Mouse (Mus musculus): ENCODE measurements around the gene Spdl1. TPM values are rescaled to one million over a fixed set of nuclear protein-coding genes. Genes with fewer than 3 reads are reported as not detected.
A peak's percentile ranks its signal among the peaks of the same experiment; 100 is the strongest.

The Spdl1 gene
- polyA plus RNA-seq, 1 experiment from 2014 or later, result 11.5 TPM

DNA sequence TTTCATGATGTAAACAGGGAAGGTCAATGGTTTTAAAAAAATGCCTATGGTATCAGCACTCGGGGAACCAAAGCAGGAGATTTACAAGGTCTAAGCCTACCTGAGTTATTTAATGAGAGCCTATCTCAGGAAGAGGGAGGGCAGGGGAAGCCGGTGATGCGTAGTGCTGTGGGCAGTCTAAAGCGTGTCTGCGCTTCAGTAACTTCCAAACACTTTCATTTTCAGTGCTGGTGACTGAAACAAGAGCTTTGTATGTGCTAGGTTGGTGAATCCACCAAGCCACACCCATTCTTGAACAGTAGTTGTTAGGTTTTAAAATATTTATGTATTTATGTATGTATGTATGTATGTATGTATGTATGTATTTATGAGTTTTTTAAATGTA is 12.8 kb upstream of the Spdl1 start:
- CTCF ChIA-PET, result interaction anchor here (0.9 to 1.2 kb wide), 3 partner anchors 12 to 1155 kb away, joined by 3 read pairs; partner anchors contain the start of gene Spdl1
- peaks cover 26% of the 10 kb centered on the region for H3K27me3 ChIP-seq
- in situ Hi-C loops (cut with MboI; ENCODE audit: low pct_unique_long_range_greater_than_20kb), result loop anchor here (10.0 to 25.0 kb wide), 4 partner anchors 559 to 1166 kb away; no protein-coding TSS in a partner anchor
- POLR2A ChIA-PET, result interaction anchor here (0.6 kb wide), 1 partner anchor 595 kb away, joined by 3 read pairs; no protein-coding TSS in a partner anchor
- TF ChIP-seq CTCF (IDR thresholded peaks at IDR 0.05), result no peak
- DNase-seq (ENCODE audit: low read depth, low spot score) (no peak), ATAC-seq (peak; percentile 68)

DNA sequence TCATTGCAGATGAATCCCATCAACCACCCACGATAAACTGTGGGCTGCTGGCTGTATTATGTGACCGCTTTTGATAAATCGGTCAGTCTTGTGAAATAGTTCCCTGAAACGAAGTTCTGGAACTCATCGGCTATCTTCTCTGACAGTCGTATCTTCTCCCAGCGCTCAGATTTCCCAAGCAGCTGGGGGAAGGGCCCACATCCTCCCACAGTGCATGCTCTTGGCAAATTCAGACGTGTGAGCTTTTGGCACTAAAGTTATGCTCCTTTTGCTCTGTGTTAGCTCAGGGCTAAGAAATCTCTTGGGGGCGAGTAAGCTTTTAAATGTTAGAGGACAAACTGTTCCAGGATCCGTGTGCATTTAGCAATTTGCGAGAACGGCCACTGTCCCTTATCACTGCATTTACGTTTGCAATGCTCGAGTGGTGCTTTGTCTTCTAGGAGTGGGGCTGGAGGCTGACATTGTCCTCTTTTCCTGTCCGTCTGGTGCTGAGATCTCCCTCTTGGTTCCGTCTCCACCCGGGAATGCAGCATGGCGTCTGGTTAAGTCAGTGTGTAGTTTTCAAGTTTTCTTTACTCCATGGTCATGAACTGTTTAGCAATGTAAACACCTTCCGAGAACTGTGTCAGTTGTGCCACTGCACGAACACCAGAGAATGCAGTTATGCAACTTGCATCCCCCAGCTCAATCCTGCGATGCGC is 12.3 kb upstream of the Spdl1 start:
- ChIA-PET POLR2A (interaction anchor here (0.6 kb wide), 1 partner anchor 596 kb away, joined by 3 read pairs; no protein-coding TSS in a partner anchor), CTCF (interaction anchor here (0.7 to 1.6 kb wide), 7 partner anchors 9 to 1156 kb away, joined by 3 to 5 read pairs (median 3); partner anchors contain the start of gene Spdl1)
- in situ Hi-C loops (cut with MboI; ENCODE audit: low pct_unique_long_range_greater_than_20kb), result loop anchor here (10.0 to 25.0 kb wide), 4 partner anchors 559 to 1167 kb away; no protein-coding TSS in a partner anchor
- H3K27me3 ChIP-seq, result peaks cover 26% of the 10 kb centered on the region
- ATAC-seq, result peak; percentile 54
- TF ChIP-seq CTCF (IDR thresholded peaks at IDR 0.05), result no peak
- no peak for DNase-seq (ENCODE audit: low read depth, low spot score)

DNA sequence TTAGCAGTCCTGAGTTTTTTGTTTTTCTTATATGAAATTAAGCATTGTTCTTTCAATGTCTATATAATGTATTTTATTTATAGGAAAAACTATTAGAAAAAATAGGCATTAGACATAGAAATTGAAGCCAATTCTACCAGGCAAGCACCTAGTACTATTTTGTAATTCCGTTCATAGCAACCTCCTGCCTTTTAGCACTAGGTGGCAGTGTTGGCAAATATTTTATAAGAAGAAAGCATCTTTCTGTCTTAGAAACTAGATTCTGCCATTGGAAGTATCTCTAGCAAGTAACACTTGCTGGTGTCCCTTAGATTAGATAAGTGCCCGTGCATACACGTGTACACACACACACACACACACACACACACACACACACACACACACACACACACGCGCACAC is 10.1 kb upstream of the Spdl1 start:
- in situ Hi-C loops (cut with MboI; ENCODE audit: low pct_unique_long_range_greater_than_20kb), result loop anchor here (10.0 to 25.0 kb wide), 4 partner anchors 561 to 1169 kb away; no protein-coding TSS in a partner anchor
- no peak for DNase-seq (ENCODE audit: low read depth, low spot score)
- no peak for ATAC-seq
- peak; percentile 38 for TF ChIP-seq CTCF (IDR thresholded peaks at IDR 0.05)
- ChIA-PET CTCF (interaction anchor here (1.0 kb wide), 1 partner anchor 15 kb away, joined by 3 read pairs; no protein-coding TSS in a partner anchor), POLR2A (no interaction called here)
- peaks cover 21% of the 10 kb centered on the region for H3K27me3 ChIP-seq

DNA sequence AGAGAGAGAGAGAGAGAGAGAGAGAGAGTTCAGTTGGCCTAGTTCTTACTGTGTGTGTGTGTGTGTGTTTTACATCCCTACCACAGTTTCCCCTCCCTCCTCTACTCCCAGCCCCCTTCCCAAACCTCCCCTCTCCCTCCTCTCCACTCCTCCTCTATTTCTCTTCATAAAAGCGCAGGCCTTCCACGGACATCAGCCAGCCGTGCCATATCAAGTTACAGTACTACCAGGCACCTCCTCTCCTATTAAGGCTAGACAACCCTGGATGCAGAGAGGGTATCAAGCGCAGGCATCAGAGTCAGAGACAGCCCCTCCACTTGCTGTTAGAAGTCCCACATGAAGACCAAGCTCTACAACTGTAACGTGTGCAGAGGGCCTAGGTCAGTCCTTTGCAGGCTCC is 6.8 kb upstream of the Spdl1 start:
- no peak for ATAC-seq

DNA sequence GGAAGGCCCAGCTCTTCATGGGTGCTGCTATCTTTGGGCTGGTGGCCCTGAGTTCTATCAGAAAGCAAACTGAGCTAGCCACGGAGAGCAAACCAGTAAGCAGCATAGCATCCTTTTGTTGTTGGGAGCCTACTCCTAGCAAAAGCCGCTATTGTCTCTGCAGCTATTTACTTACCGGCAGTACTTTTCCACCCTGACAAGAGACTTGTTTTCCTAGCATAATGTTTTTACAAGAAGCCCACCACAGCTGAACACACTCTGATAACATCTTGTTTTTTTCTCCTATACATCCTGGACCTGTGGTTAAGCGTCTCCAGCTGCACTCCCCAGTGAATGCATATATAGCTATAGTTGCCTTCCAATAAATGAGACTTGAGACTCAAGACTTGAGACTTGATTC is 5.6 kb upstream of the Spdl1 start:
- H3K27me3 ChIP-seq, result peaks cover 24% of the 10 kb centered on the region
- DNase-seq (ENCODE audit: low read depth, low spot score) (no peak), ATAC-seq (no peak)
- in situ Hi-C loops (cut with MboI; ENCODE audit: low pct_unique_long_range_greater_than_20kb), result loop anchor here (25.0 kb wide), 1 partner anchor 1173 kb away; no protein-coding TSS in a partner anchor
- CTCF ChIA-PET, result interaction anchor here (0.9 kb wide), 1 partner anchor 9 kb away, joined by 3 read pairs; no protein-coding TSS in a partner anchor
- POLR2A ChIA-PET, result no interaction called here
- TF ChIP-seq CTCF (IDR thresholded peaks at IDR 0.05), result no peak

More for the DNA sequence above, 6.8 kb upstream of the Spdl1 start:
- CTCF ChIA-PET, result no interaction called here
- DNase-seq (ENCODE audit: low read depth, low spot score), result no peak
- POLR2A ChIA-PET, result no interaction called here
- no peak for TF ChIP-seq CTCF (IDR thresholded peaks at IDR 0.05)
- H3K27me3 ChIP-seq, result peaks cover 34% of the 10 kb centered on the region
- in situ Hi-C loops (cut with MboI; ENCODE audit: low pct_unique_long_range_greater_than_20kb), result loop anchor here (10.0 to 25.0 kb wide), 4 partner anchors 565 to 1172 kb away; no protein-coding TSS in a partner anchor

DNA sequence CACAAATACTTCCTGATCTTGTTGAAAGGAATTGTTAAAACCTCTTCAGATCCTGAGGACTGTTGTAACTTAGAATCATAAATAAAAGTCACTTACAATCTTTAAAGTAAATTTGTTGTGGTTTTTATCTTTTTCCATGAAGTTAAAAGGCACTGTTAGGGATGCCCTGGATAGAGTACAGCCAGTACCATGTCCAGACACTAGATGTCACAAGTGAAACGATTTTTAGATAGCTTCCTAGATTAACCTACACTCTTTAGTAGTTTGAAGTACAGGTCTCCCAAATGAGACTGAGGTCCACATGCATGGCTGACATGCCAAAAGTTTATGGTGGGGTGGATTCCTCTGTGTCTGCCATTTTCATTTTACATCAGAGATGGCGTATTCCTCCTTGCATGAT is 2.8 kb upstream of the Spdl1 start:
- DNase-seq (ENCODE audit: low read depth, low spot score), result no peak
- TF ChIP-seq CTCF (IDR thresholded peaks at IDR 0.05), result peak; percentile 42
- ATAC-seq, result peak; percentile 42
- ChIA-PET POLR2A (no interaction called here), CTCF (interaction anchor here (1.1 to 2.1 kb wide), 5 partner anchors 9 to 571 kb away, joined by 3 to 5 read pairs (median 5); no protein-coding TSS in a partner anchor)
- H3K27me3 ChIP-seq, result peaks cover 13% of the 10 kb centered on the region
- in situ Hi-C loops (cut with MboI; ENCODE audit: low pct_unique_long_range_greater_than_20kb), result loop anchor here (25.0 kb wide), 1 partner anchor 1176 kb away; no protein-coding TSS in a partner anchor

DNA sequence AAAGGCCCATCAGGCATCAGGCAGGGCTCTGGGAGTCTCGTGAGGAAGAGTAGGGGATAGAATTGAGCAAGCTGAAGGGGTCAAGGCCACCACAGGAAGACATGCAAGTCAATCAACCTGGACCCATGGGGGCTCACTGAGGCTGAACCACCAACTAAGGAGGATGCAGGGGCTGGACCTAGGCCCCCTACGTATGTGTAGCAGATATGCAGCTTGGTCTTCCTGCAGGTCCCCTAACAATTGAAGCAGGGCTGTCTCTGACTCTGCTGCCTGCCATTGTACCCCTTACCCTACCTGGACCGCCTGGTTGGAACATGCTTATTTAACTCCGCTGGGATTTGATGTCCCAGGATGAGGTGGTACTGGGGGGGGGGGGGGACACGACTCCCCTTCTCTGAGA is 763 bp downstream of the Spdl1 start:
- DNase-seq (ENCODE audit: low read depth, low spot score) (no peak), ATAC-seq (no peak)
- no peak for TF ChIP-seq CTCF (IDR thresholded peaks at IDR 0.05)
- H3K27me3 ChIP-seq, result peaks cover 5% of the 10 kb centered on the region
- ChIA-PET CTCF (no interaction called here), POLR2A (no interaction called here)
- in situ Hi-C loops (cut with MboI; ENCODE audit: low pct_unique_long_range_greater_than_20kb), result loop anchor here (25.0 kb wide), 1 partner anchor 1180 kb away; no protein-coding TSS in a partner anchor

DNA sequence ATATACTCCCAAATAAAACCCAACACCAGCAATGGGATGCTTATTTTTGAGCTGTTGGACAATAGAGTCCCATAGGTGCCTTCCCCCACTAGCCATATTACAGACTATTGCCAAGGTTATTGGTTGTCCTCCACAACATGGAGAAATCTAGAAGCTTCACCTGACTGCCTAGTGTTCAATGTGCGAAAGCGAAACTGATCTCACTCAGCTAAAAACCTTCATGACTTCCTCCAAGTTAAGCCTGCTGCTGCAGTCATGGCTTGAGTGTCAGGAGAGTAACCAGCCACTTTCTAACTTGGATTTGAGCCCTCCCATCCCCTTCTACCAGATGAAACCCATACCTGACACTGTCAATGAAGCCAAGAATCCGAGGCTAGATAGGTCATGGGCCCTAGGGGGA is 5.6 kb downstream of the Spdl1 start:
- ATAC-seq, result no peak
- no peak for DNase-seq (ENCODE audit: low read depth, low spot score)
- H3K27me3 ChIP-seq, result no peaks in the 10 kb centered on the region
- in situ Hi-C loops (cut with MboI; ENCODE audit: low pct_unique_long_range_greater_than_20kb), result loop anchor here (25.0 kb wide), 1 partner anchor 1184 kb away; no protein-coding TSS in a partner anchor
- ChIA-PET POLR2A (no interaction called here), CTCF (no interaction called here)
- no peak for TF ChIP-seq CTCF (IDR thresholded peaks at IDR 0.05)

DNA sequence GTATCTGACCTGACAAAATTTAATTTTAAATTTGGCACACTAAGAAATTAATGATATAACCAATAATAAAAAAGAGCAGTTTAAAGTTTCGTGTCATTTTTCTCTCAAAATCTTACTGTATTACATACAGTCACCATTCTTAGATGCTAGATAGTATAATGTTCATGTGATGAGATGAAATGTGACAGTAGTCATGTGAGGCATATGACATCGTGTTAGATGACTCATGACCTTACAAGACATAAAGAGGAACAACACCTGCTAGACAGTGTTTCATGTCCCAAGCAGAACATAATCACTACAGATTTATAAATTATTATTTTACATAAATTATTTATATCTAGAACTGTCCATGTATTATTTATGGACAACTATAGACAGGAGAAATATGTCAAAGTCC is 6.5 kb downstream of the Spdl1 start:
- in situ Hi-C loops (cut with MboI; ENCODE audit: low pct_unique_long_range_greater_than_20kb), result loop anchor here (25.0 kb wide), 1 partner anchor 1185 kb away; no protein-coding TSS in a partner anchor
- ATAC-seq (no peak), DNase-seq (ENCODE audit: low read depth, low spot score) (no peak)
- H3K27me3 ChIP-seq, result no peaks in the 10 kb centered on the region
- POLR2A ChIA-PET, result no interaction called here
- TF ChIP-seq CTCF (IDR thresholded peaks at IDR 0.05), result no peak
- CTCF ChIA-PET, result no interaction called here

DNA sequence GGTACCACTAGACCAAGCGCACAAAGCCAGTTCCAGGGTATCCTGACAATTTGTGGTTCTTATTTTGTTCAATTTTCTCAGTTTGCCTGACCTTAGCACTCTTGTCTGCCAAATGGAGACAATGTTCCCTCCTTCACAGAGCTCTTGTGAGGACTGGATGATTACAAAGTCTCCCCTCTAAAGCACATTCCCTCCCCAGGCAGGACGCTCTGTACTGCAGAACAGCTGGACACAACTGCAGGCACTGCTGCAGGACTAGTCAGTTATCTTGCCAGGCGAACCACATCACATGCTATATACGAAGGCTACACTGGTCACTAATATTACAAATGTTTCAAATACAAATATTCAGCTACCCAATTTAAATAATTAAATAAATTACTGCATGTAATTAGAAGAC is 8.7 kb downstream of the Spdl1 start:
- DNase-seq (ENCODE audit: low read depth, low spot score) (no peak), ATAC-seq (no peak)
- POLR2A ChIA-PET, result no interaction called here
- in situ Hi-C loops (cut with MboI; ENCODE audit: low pct_unique_long_range_greater_than_20kb), result loop anchor here (25.0 kb wide), 3 partner anchors 887 to 1188 kb away; no protein-coding TSS in a partner anchor
- TF ChIP-seq CTCF (IDR thresholded peaks at IDR 0.05), result no peak
- no peaks in the 10 kb centered on the region for H3K27me3 ChIP-seq
- CTCF ChIA-PET, result interaction anchor here (1.7 kb wide), 1 partner anchor 9 kb away, joined by 6 read pairs; no protein-coding TSS in a partner anchor

DNA sequence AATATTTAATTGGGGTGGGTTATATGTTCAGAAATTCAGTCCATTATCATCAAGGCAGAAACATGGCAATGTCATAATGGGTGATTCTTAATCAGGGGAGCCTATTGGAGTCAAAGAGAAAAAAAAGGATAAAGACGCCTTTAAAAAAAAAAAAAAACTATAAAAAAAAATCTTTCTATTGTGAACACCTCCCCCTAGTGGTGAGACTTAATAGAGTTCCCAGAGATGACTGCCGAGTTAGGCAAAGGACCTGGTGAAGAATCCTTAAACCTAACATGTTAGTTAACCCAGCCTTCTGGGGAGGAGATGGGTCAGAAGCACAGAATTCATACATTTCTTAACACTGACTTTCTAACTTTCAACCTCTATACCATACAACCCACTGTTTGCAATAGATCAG is 18.7 kb downstream of the Spdl1 start:
- ATAC-seq (no peak), DNase-seq (ENCODE audit: low read depth, low spot score) (no peak)
- in situ Hi-C loops (cut with MboI; ENCODE audit: low pct_unique_long_range_greater_than_20kb), result loop anchor here (10.0 to 25.0 kb wide), 3 partner anchors 690 to 1077 kb away; no protein-coding TSS in a partner anchor
- peak; percentile 58 for TF ChIP-seq CTCF (IDR thresholded peaks at IDR 0.05)
- H3K27me3 ChIP-seq, result no peaks in the 10 kb centered on the region
- CTCF ChIA-PET, result interaction anchor here (1.5 kb wide), 1 partner anchor 11 kb away, joined by 6 read pairs; no protein-coding TSS in a partner anchor
- POLR2A ChIA-PET, result no interaction called here

All from Patski (cell line).